Mouse (Mus musculus): ENCODE measurements around the gene Zfyve1.

DNA sequence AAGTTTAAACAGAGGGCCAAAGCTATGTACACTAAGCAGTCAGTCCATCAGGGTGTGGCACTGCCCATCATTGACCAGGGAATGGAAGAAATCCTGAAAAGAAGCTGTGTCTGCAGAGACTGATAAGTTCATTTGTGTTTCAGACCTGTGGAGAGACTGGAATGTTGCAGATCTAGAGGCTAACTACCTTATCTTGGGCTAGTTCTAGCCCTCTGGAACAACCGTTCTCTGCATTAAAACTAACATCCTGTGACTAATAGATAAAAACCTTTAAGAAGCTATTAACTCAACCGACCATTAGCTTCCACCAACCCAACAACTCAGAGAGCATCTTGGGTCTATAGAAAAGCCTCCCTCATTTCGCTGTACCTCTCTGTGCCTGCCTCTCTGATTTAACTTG, 79.4 kb downstream of the Zfyve1 start:
- TF ChIP-seq POLR2A (IDR thresholded peaks at IDR 0.05; ENCODE audit: borderline replicate concordance, insufficient read depth, low read length) (no peak), CTCF (IDR thresholded peaks at IDR 0.05; ENCODE audit: borderline replicate concordance, insufficient read depth, low read depth, low read length) (no peak)
